Comparison of ENCODE assay signal across 8 mouse cellular contexts in genomic region chr10:59949783-59950605, GRCm38 (mm10). TPM values are rescaled to one million over a fixed set of nuclear protein-coding genes. Genes with fewer than 3 reads are reported as not detected.
DNase-seq lines count a peak whose midpoint lies in the region; ATAC-seq and TF ChIP-seq lines count a peak whose summit lies in the region.

No protein-coding gene starts in this region.

- no peaks in the 10 kb centered on the region for H3K27me3 ChIP-seq in kidney, adult 2 months (replicated peaks; ENCODE audit: control insufficient read depth, insufficient read depth, low read length)
- H3K27me3 ChIP-seq in hindbrain, embryonic 12.5 days = no peaks in the 10 kb centered on the region
- H3K27me3 ChIP-seq in midbrain, embryonic 13.5 days = no peaks in the 10 kb centered on the region

- no peak for TF ChIP-seq POLR2A in kidney, adult 2 months (IDR thresholded peaks at IDR 0.05; ENCODE audit: low read depth, low read length)
- no peak for TF ChIP-seq POLR2A in bone marrow macrophage, adult 2 months (IDR thresholded peaks at IDR 0.05; ENCODE audit: borderline replicate concordance, low read depth, low read length)

- peak overlapping the region; percentile 78 for H3K27ac ChIP-seq in kidney, adult 2 months (ENCODE audit: insufficient read depth, low read depth, low read length)
- H3K27ac ChIP-seq in bone marrow macrophage, adult 2 months (ENCODE audit: insufficient read depth, low read depth, low read length) = no peak overlapping the region
- peak overlapping the region; percentile 92 for H3K27ac ChIP-seq in hindbrain, embryonic 12.5 days
- peak overlapping the region; percentile 93 for H3K27ac ChIP-seq in midbrain, embryonic 13.5 days

- H3K9me3 ChIP-seq in hindbrain, embryonic 12.5 days (replicated peaks) = no peaks in the 10 kb centered on the region
- no peaks in the 10 kb centered on the region for H3K9me3 ChIP-seq in midbrain, embryonic 13.5 days

- TF ChIP-seq CTCF in kidney, adult 2 months (conservative IDR thresholded peaks at IDR 0.05; ENCODE audit: insufficient read depth, insufficient read length, low read depth, low read length) = no peak
- no peak for TF ChIP-seq CTCF in bone marrow macrophage, adult 2 months (IDR thresholded peaks at IDR 0.05; ENCODE audit: low read depth, low read length)

- H3K4me2 ChIP-seq in hindbrain, embryonic 12.5 days (replicated peaks) = peak overlapping the region; percentile 94
- H3K4me2 ChIP-seq in midbrain, embryonic 13.5 days (replicated peaks) = peak overlapping the region; percentile 96

- DNase-seq in kidney, adult 2 months = no peak
- DNase-seq in kidney, adult 11 months = no peak
- no peak for DNase-seq in embryo, embryonic 11 days
- no peak for DNase-seq in left cerebral cortex, adult 9 months (ENCODE audit: low spot score in 2 of 2)
- DNase-seq in Muller cell, postnatal 12 days (ENCODE audit: inconsistent ontology term) = no peak

- 35% methylated on average over 15 of the region's 15 CpGs for WGBS in kidney, adult 2 months
- WGBS in hindbrain, embryonic 12.5 days = 33% methylated on average over 15 of the region's 15 CpGs
- WGBS in midbrain, embryonic 13.5 days = 44% methylated on average over 15 of the region's 15 CpGs

- no peaks in the 10 kb centered on the region for H3K36me3 ChIP-seq in kidney, adult 2 months (ENCODE audit: control insufficient read depth, insufficient read depth, low read length)
- H3K36me3 ChIP-seq in hindbrain, embryonic 12.5 days = peaks cover 7% of the 10 kb centered on the region; the same call in 1 of the 2 replicates
- no peaks in the 10 kb centered on the region for H3K36me3 ChIP-seq in midbrain, embryonic 13.5 days

- H3K4me1 ChIP-seq in kidney, adult 2 months (ENCODE audit: control insufficient read depth, insufficient read depth, low read length) = peaks cover 13% of the 10 kb centered on the region; the same call in 1 of the 2 replicates
- H3K4me1 ChIP-seq in bone marrow macrophage, adult 2 months (ENCODE audit: control insufficient read depth, insufficient read depth, low read length) = peaks cover 27% of the 10 kb centered on the region
- H3K4me1 ChIP-seq in hindbrain, embryonic 12.5 days = peaks cover 37% of the 10 kb centered on the region
- H3K4me1 ChIP-seq in midbrain, embryonic 13.5 days (replicated peaks) = peaks cover 36% of the 10 kb centered on the region

- peak overlapping the region; percentile 96 for H3K9ac ChIP-seq in hindbrain, embryonic 12.5 days
- peak overlapping the region; percentile 97 for H3K9ac ChIP-seq in midbrain, embryonic 13.5 days (replicated peaks)

- ATAC-seq in hindbrain, embryonic 12.5 days (ENCODE audit: low FRiP score) = no peak
- ATAC-seq in midbrain, embryonic 13.5 days = no peak

- peak overlapping the region; percentile 64 for H3K4me3 ChIP-seq in kidney, adult 2 months (ENCODE audit: insufficient read depth, low read depth, low read length)
- peak overlapping the region; percentile 75 for H3K4me3 ChIP-seq in bone marrow macrophage, adult 2 months (ENCODE audit: insufficient read depth, low read length)
- peak overlapping the region; percentile 88 for H3K4me3 ChIP-seq in hindbrain, embryonic 12.5 days
- H3K4me3 ChIP-seq in midbrain, embryonic 13.5 days (replicated peaks) = peak overlapping the region; percentile 96

RNA-seq across cellular contexts. Expression of gene Ddit4, which starts 1.6 kb away (rescaled TPM):
- 21.1 and 21.6 TPM in 2 replicates for polyA plus RNA-seq in kidney, adult 2 months (2012; rRNA removed)
- polyA plus RNA-seq in bone marrow macrophage, adult 2 months (2012; ENCODE audit: insufficient read depth, insufficient read length, missing spikeins) = 3.4 and 3.5 TPM in 2 replicates
- 78.1 and 78.6 TPM in 2 replicates for polyA plus RNA-seq in hindbrain, embryonic 12.5 days (2016; fragmentation: Nextera tagmentation; extraction: Ambion mirVana)
- 48.5 and 58.7 TPM in 2 replicates for polyA plus RNA-seq in midbrain, embryonic 13.5 days (2015; fragmentation: Nextera tagmentation; extraction: Ambion mirVana)

RNA-seq across cellular contexts. Expression of gene Ascc1, which starts 52.6 kb away (rescaled TPM):
- polyA plus RNA-seq in kidney, adult 2 months (2012; rRNA removed) = 106 and 132 TPM in 2 replicates
- polyA plus RNA-seq in bone marrow macrophage, adult 2 months (2012; ENCODE audit: insufficient read depth, insufficient read length, missing spikeins) = 26.5 and 29.3 TPM in 2 replicates
- 36.3 and 38.0 TPM in 2 replicates for polyA plus RNA-seq in hindbrain, embryonic 12.5 days (2016; fragmentation: Nextera tagmentation; extraction: Ambion mirVana)
- 49.5 and 50.6 TPM in 2 replicates for polyA plus RNA-seq in midbrain, embryonic 13.5 days (2015; fragmentation: Nextera tagmentation; extraction: Ambion mirVana)

RNA-seq across cellular contexts. Expression of gene Anapc16, which starts 52.9 kb away (rescaled TPM):
- 84.8 and 100 TPM in 2 replicates for polyA plus RNA-seq in kidney, adult 2 months (2012; rRNA removed)
- 33.2 and 44.1 TPM in 2 replicates for polyA plus RNA-seq in bone marrow macrophage, adult 2 months (2012; ENCODE audit: insufficient read depth, insufficient read length, missing spikeins)
- 113 and 119 TPM in 2 replicates for polyA plus RNA-seq in hindbrain, embryonic 12.5 days (2016; fragmentation: Nextera tagmentation; extraction: Ambion mirVana)
- polyA plus RNA-seq in midbrain, embryonic 13.5 days (2015; fragmentation: Nextera tagmentation; extraction: Ambion mirVana) = 121 TPM in 2 replicates
